Mouse (Mus musculus) natural killer cell, adult 2 months (primary cell): ENCODE measurements around the gene Erbb2.

Experiments used
- DNase-seq, 2 experiments: peaks; one replicate each; pipeline ENCODE4 v3.0.0; 2022; ENCODE audit warnings: low spot score in 2 of 2

Erbb2 gene

DNA sequence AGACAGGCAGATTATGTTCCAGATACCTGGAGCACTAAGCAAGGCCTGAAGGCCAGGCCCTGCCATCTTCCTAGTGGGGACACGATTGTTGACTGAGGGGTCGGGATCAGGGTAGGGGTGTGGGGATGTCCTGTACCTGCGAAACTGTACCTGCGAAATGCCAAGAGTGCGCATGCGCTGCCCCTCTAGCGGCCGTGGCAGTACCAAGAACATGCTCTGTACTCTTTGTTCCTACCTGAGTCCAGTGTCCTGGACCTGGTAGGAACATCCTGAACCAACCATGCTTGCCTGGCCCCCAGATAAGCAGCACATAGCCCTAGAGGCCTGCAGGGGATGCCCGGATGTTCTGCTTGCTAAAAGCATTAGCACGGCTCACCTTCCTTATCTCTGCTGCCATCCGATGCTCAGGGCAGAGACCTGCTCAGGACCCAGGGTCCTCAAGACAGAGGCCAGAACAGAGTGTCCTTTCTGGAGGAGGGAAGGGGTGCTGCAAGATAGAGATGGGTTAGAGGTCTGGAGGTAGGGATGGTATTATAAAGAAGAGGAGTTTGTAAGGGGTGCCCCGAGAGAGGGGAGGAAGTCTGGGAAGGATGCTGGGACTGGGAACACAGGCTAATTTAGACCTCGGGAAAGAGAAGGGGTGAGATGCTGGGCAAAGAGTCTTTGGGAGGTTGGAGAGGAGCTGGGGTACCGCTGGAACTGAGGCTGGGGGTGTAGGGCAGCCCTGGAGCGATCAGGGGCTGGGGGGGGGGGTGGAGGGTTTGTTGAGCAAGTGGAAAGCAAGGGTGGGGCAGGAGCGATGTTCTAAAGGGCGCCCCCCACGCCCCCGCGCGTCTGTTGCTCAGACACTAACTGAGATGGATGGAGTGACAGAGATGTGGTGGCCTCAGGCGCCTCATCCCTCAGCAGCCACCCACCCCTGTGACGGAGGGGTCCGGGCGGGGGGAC is 26.4 kb upstream of the Erbb2 start, which contains the start of gene Pnmt:
Gene Pnmt, plus strand, starts transcription at position 813 of the 948 bp plus-strand sequence.
- no peak for DNase-seq

GRCm38 (mm10) chr11:98386596-98386995 is 25.7 kb upstream of the Erbb2 start:
- no peak for DNase-seq

- DNase-seq = no peak
Observed at GRCm38 (mm10) chr11:98387056-98387577, 25.2 kb upstream of the Erbb2 start.

DNA sequence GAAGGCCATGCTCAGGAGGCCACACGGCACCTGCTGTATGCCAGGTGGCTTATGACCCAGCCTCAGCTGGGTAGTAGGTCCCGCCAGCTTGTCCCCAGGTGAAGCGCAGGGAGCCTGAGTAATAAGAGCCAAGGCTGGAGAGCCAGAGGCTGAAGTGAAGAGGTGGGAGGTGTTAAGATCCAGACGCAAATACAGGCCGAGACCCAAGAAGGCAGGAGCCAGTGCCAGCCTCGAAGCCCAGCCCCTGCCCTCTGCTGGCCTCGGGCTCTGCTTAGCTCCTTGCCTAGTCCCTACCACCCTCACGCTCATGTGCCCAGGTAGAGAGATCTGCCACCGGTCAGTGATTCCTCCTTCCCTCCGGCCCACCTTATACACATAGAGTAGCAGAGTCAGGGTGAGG is 24.0 kb upstream of the Erbb2 start:
- no peak for DNase-seq

- DNase-seq = peak in 1 of 2 experiments; percentile 33
Observed at GRCm38 (mm10) chr11:98389221-98389780, 23.0 kb upstream of the Erbb2 start.

DNA sequence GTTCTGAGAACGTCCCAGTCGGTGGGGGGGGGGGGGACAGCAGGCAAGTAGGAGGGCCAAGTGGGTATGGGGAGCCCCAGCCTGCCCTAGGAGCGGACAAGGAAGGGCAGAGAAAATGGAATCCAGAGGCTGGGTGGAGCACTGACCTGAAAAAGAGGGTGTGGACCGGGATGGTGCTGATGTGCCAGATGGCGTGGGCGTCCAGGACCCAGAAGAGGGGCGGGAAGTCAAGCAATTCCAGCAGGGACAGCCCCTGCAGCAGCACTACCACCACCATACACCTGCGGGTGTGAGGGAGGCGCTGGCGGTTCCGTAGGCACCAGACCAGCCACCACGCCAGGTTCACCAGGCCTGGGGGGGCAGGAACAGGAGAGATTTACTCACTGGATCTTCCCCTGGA is 22.1 kb upstream of the Erbb2 start:
- DNase-seq = no peak

DNA sequence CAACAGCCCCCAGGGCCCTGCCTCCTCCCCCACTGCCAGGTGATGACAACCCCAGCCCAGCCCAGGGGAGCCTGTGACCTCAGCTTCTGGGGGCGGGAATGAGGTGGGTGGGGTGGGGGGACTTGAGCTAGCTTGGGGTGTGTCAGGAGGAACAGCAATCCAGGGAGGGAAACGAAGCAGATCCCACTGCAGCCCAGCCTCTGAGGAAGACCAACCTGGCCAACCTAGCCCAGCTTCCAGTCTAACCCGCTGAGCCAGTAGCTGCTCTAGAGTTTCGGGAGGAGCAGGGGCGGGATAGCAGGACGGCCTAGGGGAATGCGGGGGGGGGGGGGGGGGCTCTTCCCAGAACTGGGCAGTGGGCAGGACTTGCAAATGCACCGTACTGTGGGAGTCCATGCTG is 20.2 kb upstream of the Erbb2 start:
- no peak for DNase-seq

DNA sequence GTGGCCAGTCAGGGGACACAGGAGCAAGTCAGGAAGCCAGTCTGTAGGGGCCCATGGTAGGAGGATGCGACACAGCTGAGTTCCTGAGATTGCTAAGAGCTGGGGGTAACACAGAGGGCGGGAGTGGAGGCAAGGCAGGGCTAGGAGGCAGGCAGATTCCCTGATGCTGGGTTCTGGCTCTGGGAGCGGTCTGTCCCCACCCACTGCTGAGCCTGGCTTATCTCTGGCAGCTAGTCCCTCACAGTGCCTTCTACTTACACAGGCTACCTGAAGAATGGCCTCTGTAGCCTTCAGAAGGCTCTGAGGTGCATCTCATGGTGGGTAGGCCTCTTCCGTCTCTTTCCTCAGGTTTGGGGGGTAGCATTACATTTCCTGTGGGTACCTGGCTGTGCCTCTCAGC is 19.6 kb upstream of the Erbb2 start:
- no peak for DNase-seq

DNA sequence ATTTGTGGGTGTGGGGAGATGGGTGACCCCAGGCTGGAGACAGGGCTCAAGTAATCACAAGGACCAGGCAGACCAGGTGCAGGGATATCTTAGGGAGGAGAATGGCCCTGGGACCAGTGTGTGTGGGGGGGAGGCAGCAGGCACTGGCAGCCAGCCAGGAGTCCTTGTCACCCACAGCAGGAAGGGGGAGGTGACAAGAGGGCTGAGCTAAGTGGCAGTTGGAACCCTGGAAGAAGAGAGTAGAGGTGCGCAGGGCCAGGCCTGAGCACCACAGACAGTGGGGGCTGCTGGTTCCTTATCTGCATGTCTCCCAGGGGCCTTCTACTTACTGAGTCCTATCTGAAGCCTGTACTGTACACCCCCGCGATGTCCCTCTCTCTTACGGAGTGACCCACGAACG is 19.0 kb upstream of the Erbb2 start:
- DNase-seq = peak; percentile 63 to 73

DNA sequence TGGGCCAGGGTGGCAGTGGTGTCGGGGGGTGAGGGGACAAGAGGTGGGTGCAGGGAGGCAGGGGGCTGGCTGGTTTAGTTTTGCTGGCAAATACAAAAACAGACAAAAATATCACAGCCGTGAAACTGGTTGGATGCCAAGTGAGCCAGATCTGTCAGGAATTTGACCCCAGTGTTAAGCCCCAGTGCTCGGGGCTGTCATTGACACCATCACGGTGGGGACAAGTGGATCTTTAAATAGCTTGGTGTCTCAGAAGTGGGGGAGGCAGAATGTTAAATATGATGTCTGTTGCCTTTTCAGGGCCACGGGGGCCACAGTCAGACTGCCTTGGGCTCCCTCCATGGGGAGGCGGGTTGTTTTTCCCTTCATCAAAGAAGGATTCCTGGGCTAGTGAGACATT is 18.0 kb upstream of the Erbb2 start:
- DNase-seq = no peak

- DNase-seq = no peak
Observed at GRCm38 (mm10) chr11:98395041-98395440, 17.2 kb upstream of the Erbb2 start.

- no peak for DNase-seq
Observed at GRCm38 (mm10) chr11:98397946-98398345, 14.3 kb upstream of the Erbb2 start.

DNA sequence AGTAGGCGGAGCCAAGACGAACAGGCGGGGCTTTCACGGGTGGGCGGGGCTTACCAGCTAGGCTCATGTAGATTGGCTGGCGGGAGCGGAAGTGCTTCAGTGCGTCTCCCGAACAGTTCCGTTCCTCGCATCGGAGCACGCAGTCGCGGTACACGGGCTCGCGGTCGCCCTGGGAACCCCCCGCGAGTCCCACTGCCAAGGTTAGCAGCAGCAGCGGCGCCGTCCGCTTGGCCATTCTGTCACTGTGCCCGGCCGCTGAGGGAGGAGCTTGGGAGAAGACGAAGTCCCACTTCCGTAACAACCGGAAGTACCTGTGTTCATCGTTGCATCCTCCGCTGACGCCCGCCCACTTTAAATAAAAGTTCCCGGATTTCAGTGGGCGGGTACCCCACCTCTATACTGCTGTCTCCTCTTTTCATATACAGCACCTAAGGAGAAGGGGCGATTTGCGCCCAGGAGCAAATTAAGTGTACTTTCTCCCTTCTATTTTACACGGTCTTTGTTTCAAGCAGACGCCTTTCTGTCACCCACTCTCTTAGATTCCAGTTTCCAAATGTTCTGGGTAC is 12.0 kb upstream of the Erbb2 start, which contains the start of gene Pgap3:
Gene Pgap3, minus strand, starts transcription at position 330 of the 566 bp plus-strand sequence.
- peak; percentile 92 to 93 for DNase-seq

DNA sequence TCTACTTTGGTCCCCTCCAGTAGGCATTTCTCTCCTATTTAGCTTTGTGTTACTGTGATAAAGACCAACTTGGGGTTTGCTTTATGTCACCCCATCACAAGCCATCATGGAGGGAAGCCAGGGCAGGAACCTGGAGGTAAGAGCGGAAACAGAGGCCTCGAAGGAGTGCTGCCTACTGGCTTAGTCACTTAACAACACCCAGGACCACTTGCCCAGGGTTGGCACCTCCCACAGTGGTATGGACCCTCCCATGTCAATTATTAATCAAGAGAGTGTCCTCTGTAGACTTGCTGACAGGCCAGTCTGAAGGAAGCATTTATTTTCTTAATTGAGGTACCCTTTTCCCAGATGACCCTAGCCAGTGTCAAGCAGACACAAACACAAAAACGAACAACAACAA is 11.5 kb upstream of the Erbb2 start:
- DNase-seq = no peak

GRCm38 (mm10) chr11:98406621-98407020 is 5.6 kb upstream of the Erbb2 start:
- no peak for DNase-seq

GRCm38 (mm10) chr11:98408872-98409271 is 3.4 kb upstream of the Erbb2 start:
- DNase-seq = no peak

DNA sequence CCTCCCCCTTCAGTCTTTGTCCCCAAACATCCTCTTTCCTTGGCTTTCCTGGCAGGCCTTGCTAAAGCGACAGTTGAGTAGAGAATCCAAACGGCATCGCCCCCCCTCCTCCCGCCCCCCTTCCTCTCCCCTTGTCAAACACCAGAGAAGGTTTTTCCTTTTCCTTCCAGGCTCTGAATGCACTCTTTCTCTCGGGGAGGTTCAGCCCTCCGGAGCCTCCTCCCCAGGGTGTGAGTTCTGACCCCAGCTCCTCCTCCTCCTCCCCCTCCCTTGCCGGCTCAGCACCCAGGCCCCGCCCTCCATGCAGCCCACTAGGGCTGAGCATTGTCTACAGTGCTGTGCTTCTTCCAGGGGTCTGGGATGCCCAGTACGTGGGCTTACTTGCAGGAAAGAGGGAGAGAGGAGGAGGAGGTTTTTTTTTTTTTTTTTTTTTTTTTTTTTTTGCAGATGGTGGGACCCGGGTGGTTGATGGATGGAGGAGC is 2.9 kb upstream of the Erbb2 start:
- DNase-seq = no peak

- DNase-seq = no peak
Observed at GRCm38 (mm10) chr11:98412797-98413301, 579 bp downstream of the Erbb2 start.

DNA sequence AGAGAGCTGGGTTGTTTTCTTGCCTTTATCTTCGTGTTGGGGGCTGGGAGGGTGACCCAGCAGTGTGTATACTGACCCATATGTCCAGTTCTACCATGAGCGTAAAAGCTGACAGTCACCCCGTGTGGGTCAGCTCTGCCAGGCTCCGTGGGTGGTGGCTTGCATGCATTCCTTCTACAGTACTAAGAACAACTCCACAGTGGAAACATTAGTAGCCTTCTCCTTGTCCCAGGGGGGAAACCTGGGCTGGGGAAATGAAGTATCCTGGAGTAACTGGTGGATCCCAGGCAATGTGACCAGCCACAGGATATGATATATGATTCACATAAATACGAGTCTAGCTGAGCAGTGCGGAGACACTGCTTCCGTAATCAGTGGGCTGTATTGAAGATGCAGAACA is 1.5 kb downstream of the Erbb2 start:
- DNase-seq = no peak

DNA sequence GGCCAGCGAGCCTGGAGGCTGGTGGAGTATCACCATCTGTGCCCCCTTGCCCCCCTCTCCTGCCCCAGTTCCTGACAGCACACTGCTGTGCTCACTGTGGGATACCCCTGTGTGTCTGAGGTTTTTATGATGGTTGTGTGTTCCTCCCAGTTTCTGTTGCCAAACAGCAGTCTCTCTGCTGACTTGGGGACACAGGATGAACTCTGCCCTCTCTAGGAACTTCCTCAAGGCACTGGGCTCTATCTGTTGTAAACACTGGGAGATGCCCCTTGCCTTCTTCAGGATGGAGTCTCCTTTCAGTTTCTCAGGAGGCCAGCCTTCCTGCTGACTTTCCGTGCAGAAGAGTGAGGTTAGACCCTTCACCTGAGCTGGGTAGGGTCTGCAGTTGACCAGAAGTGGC is 1.9 kb downstream of the Erbb2 start:
- DNase-seq = no peak

- DNase-seq = no peak
Observed at GRCm38 (mm10) chr11:98417074-98417473, 4.8 kb downstream of the Erbb2 start.

GRCm38 (mm10) chr11:98418273-98418672 is 6.0 kb downstream of the Erbb2 start:
- no peak for DNase-seq
